Mouse (Mus musculus): ENCODE data around the gene Ssu2. TPM values are rescaled to one million over a fixed set of nuclear protein-coding genes. Genes with fewer than 3 reads are reported as not detected.

Ssu2 gene
- 0.93 and 1.2 TPM in 2 replicates for polyA plus RNA-seq (2016; fragmentation: Nextera tagmentation; extraction: Ambion mirVana)

DNA sequence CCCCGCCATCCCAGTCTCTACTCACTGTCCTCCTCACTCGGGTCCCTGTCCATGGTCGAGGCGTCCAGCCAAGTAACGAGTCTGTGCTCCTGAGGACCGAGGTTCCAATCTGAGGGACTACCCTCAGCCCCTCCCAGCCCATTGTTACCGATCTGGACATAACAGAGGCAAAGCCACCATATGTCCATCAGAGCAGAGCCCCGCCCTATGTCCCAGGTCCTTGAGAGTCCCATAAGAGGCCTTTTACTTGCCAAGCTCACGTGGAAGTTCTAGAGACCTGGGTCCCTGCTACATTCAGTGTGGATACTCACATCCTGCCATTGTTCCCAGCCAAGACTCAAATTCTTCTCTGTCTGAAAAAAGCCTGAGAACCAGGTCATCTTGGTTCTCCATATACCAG is at the start of gene Ssu2:
Gene Ssu2 (minus strand): TSS at position 77 of the 400 bp plus-strand sequence.
- no peak within 1 kb of the TSS for H3K27ac ChIP-seq (replicated peaks)
- no peak for DNase-seq (ENCODE audit: low spot score)
- H3K9me3 ChIP-seq, result no peaks in the 10 kb centered on the region
- H3K36me3 ChIP-seq (replicated peaks), result no peaks in the 10 kb centered on the region
- H3K27me3 ChIP-seq (replicated peaks; ENCODE audit: low read depth, poor library complexity, severe bottlenecking), result no peaks in the 10 kb centered on the region
- H3K4me1 ChIP-seq, result no peaks in the 10 kb centered on the region
- H3K4me3 ChIP-seq, result no peak within 1 kb of the TSS
- WGBS, result 85% methylated on average over 9 of the region's 9 CpGs

DNA sequence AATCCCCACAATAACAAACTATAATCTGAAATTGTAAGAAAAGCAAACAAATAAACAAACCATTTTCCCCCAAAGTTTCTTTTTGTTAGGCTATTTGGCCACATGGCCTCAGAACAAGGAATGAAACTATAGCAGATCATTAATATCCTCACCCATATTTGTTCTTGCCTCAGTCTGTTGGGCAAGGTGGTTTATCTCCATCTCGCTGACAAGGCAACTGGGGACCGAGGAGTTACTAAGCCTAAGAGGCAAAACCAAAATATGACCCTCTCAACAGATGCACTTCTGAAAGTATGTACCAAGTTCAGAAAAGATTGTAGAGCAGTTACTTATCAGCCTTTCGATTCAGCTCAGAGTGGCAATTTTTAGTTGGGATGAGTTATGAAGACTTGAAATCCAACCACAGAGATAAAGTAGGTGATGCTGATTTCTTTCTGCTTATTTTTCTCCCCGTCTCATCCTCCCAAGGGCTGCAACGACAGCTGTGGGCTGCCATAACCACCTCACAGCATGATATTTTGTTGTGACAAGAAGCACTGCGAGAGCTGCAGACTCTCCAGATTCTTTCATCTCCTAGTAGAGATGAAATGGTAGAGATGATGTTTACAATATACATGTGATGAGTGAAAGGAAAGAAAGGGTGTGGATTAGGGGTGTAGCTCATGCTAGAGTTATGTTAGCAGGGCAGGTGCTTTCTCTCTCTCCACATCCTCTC is 38.4 kb upstream of the Ssu2 start:
- H3K27me3 ChIP-seq (replicated peaks; ENCODE audit: low read depth, poor library complexity, severe bottlenecking), result no peaks in the 10 kb centered on the region
- no peaks in the 10 kb centered on the region for H3K36me3 ChIP-seq (replicated peaks)
- no peak overlapping the region for H3K4me3 ChIP-seq
- 77% methylated on average over 6 of the region's 6 CpGs for WGBS
- no peak overlapping the region for H3K27ac ChIP-seq (replicated peaks)
- H3K4me1 ChIP-seq, result no peaks in the 10 kb centered on the region
- DNase-seq (ENCODE audit: low spot score), result no peak
- peaks cover 11% of the 10 kb centered on the region; the same call in 1 of the 2 replicates for H3K9me3 ChIP-seq

DNA sequence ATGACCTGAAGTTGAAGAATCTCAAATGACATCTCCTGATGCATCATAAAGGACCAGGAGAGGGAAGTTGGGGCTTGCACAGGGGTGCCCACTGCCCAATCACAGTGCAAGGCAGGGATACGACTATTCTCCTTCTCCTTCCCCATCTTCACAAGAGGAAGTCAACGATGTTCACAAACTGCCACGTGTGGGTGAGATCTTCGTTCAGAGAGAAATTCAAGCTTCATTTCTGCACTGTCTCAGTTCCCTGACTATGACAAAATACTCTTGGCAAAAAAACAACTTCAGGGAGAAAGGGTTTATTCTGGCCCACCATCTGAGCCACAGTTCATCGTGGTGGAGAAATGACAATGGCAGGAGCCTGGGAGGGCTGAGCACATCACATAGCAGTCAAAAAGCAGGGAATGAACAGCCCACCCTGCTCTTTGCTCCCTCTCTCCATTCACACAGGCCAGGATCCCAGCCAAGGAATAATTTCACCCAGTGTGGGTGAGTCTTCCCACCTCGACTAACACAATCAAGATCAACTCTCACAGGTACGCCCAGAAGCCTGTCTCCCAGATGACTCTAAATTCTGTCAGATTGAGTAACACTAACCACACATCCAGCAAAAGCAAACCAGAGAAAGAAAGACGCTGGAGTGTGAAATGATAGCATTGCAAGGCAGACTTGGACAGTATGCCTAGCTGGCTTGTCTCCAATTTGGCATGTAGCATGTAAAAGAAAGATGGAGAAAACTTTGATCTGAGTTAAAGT is 36.1 kb upstream of the Ssu2 start:
- no peaks in the 10 kb centered on the region for H3K27me3 ChIP-seq (replicated peaks; ENCODE audit: low read depth, poor library complexity, severe bottlenecking)
- WGBS, result 91% methylated on average over 8 of the region's 8 CpGs
- H3K4me3 ChIP-seq, result no peak overlapping the region
- DNase-seq (ENCODE audit: low spot score), result no peak
- H3K4me1 ChIP-seq, result no peaks in the 10 kb centered on the region
- H3K9me3 ChIP-seq, result peaks cover 11% of the 10 kb centered on the region; the same call in 1 of the 2 replicates
- no peaks in the 10 kb centered on the region for H3K36me3 ChIP-seq (replicated peaks)
- H3K27ac ChIP-seq (replicated peaks), result no peak overlapping the region

DNA sequence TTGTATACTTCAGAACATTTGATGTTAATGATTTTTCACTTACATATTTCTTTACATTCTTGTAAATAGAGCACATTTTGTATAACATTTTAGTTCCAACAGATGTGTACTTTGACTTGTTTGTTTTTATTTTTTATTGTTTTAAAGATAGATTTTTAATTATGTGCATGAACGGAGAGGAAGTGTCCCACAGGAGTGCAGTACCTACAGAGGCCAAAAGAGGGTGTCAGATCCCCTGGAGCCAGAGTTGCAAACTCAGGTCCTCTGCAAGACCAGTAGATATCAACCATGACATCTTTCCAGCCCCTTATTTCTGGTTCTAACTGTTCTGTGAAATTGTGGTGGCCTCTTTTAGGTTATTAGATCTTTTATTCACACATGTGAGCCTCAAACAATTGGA is 33.1 kb upstream of the Ssu2 start:
- H3K36me3 ChIP-seq (replicated peaks), result no peaks in the 10 kb centered on the region
- H3K27me3 ChIP-seq (replicated peaks; ENCODE audit: low read depth, poor library complexity, severe bottlenecking), result no peaks in the 10 kb centered on the region
- DNase-seq (ENCODE audit: low spot score), result no peak
- no peak overlapping the region for H3K4me3 ChIP-seq
- peaks cover 11% of the 10 kb centered on the region; the same call in 1 of the 2 replicates for H3K9me3 ChIP-seq
- H3K27ac ChIP-seq (replicated peaks), result no peak overlapping the region
- no peaks in the 10 kb centered on the region for H3K4me1 ChIP-seq
- WGBS, result 97% methylated on average over 1 of the region's 1 CpGs

DNA sequence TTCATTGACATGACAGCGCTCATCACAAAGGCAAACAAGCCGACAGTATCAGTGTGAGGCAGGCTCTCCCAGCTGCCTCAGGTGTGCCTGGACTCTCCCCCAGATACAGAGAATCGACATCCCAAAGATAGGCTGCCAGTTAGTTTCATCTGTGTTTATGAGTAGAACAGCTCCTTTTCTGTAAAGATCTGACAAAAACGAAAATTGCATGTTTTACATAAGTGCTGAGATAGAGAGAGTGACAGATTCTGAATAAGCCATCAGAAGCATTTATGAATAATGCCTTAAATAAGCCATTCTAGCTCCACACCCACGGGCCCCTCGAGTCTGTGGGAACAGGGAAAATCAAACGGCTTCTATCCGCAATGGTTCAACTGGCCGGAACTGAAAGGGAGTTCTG is 31.5 kb upstream of the Ssu2 start:
- Histone ChIP-seq H3K4me3 (no peak overlapping the region), H3K27ac (replicated peaks) (no peak overlapping the region), H3K27me3 (replicated peaks; ENCODE audit: low read depth, poor library complexity, severe bottlenecking) (no peaks in the 10 kb centered on the region), H3K36me3 (replicated peaks) (no peaks in the 10 kb centered on the region), H3K4me1 (no peaks in the 10 kb centered on the region), H3K9me3 (peaks cover 11% of the 10 kb centered on the region; the same call in 1 of the 2 replicates)
- WGBS, result 87% methylated on average over 9 of the region's 9 CpGs
- no peak for DNase-seq (ENCODE audit: low spot score)

DNA sequence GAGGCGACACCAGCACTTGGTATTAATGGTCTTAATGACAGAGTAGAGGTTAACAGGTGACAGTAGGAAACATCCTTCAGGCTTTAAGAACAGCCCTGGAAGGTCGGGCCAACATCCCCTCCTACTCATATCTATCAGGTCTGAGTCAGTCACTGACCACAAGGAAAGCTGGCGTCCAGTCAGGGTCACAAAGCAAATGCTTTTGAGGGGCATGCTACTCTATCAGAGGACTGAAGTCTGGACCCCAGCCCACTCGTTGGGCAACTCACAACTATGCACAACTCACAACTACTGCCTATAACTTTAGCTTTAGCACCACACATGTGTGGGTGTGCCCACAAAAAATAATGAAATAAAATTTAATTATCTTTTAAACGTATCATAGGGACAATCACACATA is 16.3 kb upstream of the Ssu2 start:
- WGBS, result 82% methylated on average over 5 of the region's 5 CpGs
- H3K27me3 ChIP-seq (replicated peaks; ENCODE audit: low read depth, poor library complexity, severe bottlenecking), result no peaks in the 10 kb centered on the region

DNA sequence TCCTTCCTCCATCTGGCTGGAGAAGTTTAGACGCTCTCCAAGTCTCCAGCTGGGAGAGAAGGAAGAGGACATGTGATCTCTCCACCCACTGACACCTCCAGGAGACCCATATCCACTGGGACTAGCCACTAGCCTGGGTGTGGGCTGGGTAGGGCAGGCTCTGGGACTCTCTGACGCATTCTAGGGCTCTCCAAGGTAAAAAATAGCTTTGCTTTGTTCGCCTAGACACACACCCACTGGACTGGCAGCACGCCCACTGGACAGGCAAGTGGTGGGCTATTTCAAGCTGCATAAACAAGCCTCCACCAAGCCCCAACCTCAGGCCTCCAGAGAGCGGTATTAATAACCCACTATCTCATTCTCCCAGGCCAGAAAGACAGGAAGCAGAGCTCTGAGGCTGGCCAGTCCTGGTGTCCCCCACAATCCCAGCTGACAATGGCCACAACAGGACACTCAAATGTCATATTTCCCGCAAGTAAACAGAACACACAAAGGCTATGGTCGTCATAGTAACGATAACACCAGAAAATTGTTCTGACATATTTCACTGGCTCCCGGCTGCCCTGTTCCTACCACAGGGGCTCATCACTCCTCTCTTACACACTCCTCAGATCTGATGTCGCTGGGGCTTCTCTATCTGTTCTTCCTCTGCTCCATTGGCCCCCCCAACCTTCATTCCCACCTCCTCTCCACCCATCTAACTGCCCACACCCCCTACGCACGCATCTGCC is 14.3 kb upstream of the Ssu2 start:
- peaks cover 5% of the 10 kb centered on the region; the same call in 1 of the 2 replicates for H3K4me1 ChIP-seq
- no peak overlapping the region for H3K27ac ChIP-seq (replicated peaks)
- peak; percentile 18 for DNase-seq (ENCODE audit: low spot score)
- H3K27me3 ChIP-seq (replicated peaks; ENCODE audit: low read depth, poor library complexity, severe bottlenecking), result no peaks in the 10 kb centered on the region
- WGBS, result 79% methylated on average over 12 of the region's 12 CpGs
- H3K9me3 ChIP-seq, result no peaks in the 10 kb centered on the region
- no peak overlapping the region for H3K4me3 ChIP-seq
- no peaks in the 10 kb centered on the region for H3K36me3 ChIP-seq (replicated peaks)

More for the DNA sequence above, 16.3 kb upstream of the Ssu2 start:
- no peaks in the 10 kb centered on the region for H3K36me3 ChIP-seq (replicated peaks)
- no peak overlapping the region for H3K27ac ChIP-seq (replicated peaks)
- no peaks in the 10 kb centered on the region for H3K4me1 ChIP-seq
- no peak overlapping the region for H3K4me3 ChIP-seq
- no peak for DNase-seq (ENCODE audit: low spot score)
- H3K9me3 ChIP-seq, result no peaks in the 10 kb centered on the region

DNA sequence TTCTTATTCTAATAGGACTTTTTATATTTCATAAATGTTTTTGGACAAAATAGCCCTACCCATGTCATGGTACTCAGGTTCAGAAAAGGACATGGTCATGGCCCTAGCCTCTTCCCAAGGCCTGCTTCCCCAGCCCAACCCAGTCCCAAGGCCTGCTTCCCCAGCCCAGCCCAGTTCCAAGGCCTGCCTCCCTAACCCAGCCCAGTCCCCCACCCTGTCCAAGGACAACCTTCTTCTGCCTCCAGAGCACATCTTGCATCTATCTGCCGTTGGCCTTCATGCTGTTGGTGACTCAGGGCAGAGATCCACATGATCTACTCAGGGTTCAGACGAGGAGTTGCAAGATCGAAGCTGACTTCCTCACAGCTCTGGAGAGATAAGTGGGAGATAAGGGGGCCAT is 9.5 kb upstream of the Ssu2 start:
- Histone ChIP-seq H3K27me3 (replicated peaks; ENCODE audit: low read depth, poor library complexity, severe bottlenecking) (no peaks in the 10 kb centered on the region), H3K36me3 (replicated peaks) (no peaks in the 10 kb centered on the region), H3K27ac (replicated peaks) (no peak overlapping the region), H3K9me3 (no peaks in the 10 kb centered on the region), H3K4me3 (no peak overlapping the region), H3K4me1 (peaks cover 5% of the 10 kb centered on the region; the same call in 1 of the 2 replicates)
- WGBS, result 92% methylated on average over 3 of the region's 3 CpGs
- no peak for DNase-seq (ENCODE audit: low spot score)

DNA sequence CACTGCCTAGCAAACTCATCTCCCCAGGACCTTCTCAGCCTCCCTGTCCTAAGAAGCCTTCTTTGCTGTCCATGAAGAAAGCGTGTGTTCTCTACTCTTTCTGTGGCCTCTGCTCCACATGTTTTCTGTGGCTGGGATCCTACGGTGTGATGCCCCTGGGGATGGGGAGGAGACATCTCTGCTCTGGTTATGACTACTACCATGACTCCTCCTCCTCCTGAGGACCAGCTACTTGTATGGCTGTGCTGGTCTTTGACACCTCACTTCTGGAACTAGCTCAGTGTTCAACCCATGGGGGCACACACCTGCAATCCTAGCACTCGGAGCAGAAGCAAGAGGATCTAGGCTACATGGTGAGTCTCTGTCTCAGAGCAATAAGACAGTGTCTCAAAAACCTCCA is 8.5 kb upstream of the Ssu2 start:
- Histone ChIP-seq H3K36me3 (replicated peaks) (no peaks in the 10 kb centered on the region), H3K27ac (replicated peaks) (no peak overlapping the region), H3K9me3 (no peaks in the 10 kb centered on the region), H3K27me3 (replicated peaks; ENCODE audit: low read depth, poor library complexity, severe bottlenecking) (no peaks in the 10 kb centered on the region), H3K4me3 (no peak overlapping the region), H3K4me1 (peaks cover 5% of the 10 kb centered on the region; the same call in 1 of the 2 replicates)
- DNase-seq (ENCODE audit: low spot score), result no peak
- 87% methylated on average over 3 of the region's 3 CpGs for WGBS

DNA sequence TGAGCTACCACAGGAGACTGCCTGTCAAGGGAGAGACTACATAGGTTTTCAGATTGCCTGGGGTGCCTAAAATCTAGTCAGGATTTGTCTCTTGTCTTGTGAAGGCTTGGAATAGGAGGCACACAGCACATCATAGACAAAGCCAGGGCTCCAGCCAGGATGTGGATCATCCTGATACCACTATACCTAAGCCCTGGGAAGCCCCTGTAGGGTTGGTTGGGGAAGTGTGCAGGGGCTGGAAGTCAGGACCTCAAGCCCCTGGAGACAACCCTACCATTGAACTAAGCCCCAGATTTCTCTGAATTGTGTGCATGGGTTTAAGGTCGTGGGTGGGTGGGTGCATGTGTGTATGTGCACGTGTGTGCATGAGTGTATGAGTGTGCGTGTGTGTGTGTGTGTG is 562 bp upstream of the Ssu2 start:
- WGBS, result 86% methylated on average over 3 of the region's 3 CpGs
- Histone ChIP-seq H3K4me3 (no peak overlapping the region), H3K36me3 (replicated peaks) (no peaks in the 10 kb centered on the region), H3K27ac (replicated peaks) (no peak overlapping the region), H3K9me3 (no peaks in the 10 kb centered on the region), H3K4me1 (no peaks in the 10 kb centered on the region), H3K27me3 (replicated peaks; ENCODE audit: low read depth, poor library complexity, severe bottlenecking) (no peaks in the 10 kb centered on the region)
- no peak for DNase-seq (ENCODE audit: low spot score)

DNA sequence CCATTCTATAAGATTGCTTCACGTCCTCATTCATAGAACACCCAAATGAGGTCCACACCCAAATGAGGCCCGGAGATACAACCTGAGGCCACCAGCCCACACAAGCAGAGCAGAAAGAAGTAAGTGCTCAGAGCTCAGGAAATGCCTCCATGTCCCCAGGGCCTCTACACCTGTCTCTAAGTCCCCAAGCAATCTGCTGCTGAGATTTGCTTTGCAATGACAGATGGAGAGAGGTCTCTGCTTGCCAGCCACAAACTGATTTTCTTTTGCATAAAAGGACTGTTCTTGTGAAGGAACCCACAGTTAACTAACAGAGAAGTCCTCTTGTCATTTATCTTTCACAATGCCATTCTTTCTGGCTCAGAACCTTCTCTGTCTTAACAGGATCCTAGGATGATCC is 1.6 kb downstream of the Ssu2 start:
- Histone ChIP-seq H3K9me3 (no peaks in the 10 kb centered on the region), H3K4me1 (no peaks in the 10 kb centered on the region), H3K27me3 (replicated peaks; ENCODE audit: low read depth, poor library complexity, severe bottlenecking) (no peaks in the 10 kb centered on the region), H3K27ac (replicated peaks) (no peak overlapping the region), H3K36me3 (replicated peaks) (no peaks in the 10 kb centered on the region), H3K4me3 (no peak overlapping the region)
- 73% methylated on average over 2 of the region's 2 CpGs for WGBS
- DNase-seq (ENCODE audit: low spot score), result no peak

DNA sequence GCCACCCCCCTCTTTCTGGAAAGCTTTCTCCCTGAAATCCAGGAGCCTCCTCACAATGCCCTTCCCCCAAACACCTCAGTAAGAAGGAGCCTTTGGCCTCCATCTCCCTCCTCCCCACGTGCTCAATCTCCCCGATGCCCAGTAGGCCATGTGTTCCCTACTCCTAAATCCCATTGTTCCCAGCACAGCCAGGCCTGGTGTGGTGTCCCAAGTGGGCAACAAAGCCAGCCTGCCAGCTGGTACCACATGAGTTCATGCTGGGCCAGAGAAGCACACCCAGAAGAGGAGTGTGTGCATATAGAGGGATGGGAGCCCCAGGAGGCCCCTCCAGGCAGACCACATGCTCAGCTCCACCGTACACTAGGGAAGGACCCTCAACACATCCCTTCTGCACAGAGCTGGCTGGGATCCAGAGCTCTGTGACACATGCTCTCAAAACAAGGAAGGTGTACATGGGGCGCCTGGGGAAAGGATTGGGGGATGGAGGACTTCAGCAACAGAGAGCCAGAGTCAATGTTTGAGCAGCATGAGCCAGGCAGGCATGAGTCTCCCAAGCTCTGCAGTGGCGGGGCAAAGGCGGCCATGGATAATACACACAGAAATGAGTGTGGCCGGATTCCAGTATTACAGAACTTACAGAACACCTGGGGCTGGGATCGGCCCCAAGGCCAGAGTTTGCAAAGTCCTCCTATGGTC is 4.7 kb downstream of the Ssu2 start:
- 86% methylated on average over 8 of the region's 8 CpGs for WGBS
- Histone ChIP-seq H3K36me3 (replicated peaks) (no peaks in the 10 kb centered on the region), H3K4me1 (no peaks in the 10 kb centered on the region), H3K4me3 (no peak overlapping the region), H3K27me3 (replicated peaks; ENCODE audit: low read depth, poor library complexity, severe bottlenecking) (no peaks in the 10 kb centered on the region), H3K27ac (replicated peaks) (no peak overlapping the region), H3K9me3 (no peaks in the 10 kb centered on the region)
- no peak for DNase-seq (ENCODE audit: low spot score)

All from embryonic facial prominence, embryonic 10.5 days (tissue).